7 mouse cellular contexts compared by ENCODE assay signal in genomic region chr7:113368746-113369619, GRCm38 (mm10). TPM values are rescaled to one million over a fixed set of nuclear protein-coding genes. Genes with fewer than 3 reads are reported as not detected.
DNase-seq lines count a peak whose midpoint lies in the region; ATAC-seq lines count a peak whose summit lies in the region.

Btbd10 (minus strand) TSS chr7:113369392.

- no peaks in the 10 kb centered on the region for H3K36me3 ChIP-seq in intestine, embryonic 15.5 days
- no peaks in the 10 kb centered on the region for H3K36me3 ChIP-seq in midbrain, embryonic 10.5 days

- WGBS in intestine, embryonic 15.5 days: under 1% methylated on average over 62 of the region's 64 CpGs
- WGBS in midbrain, embryonic 10.5 days: under 1% methylated on average over 64 of the region's 64 CpGs

- peak; percentile 99 for DNase-seq in adrenal gland, adult 2 months
- peak; percentile 98 for DNase-seq in embryo, embryonic 11.5 days (ENCODE audit: low read depth, low spot score)
- peak; percentile 94 to 97 for DNase-seq in gastrocnemius, postnatal 36 days
- DNase-seq in left cerebral cortex, postnatal 25 days (ENCODE audit: low spot score in 2 of 2): peak; percentile 97 to 98
- peak; percentile 97 for DNase-seq in midbrain, embryonic 10.5 days (ENCODE audit: low spot score)
- DNase-seq in right cerebral cortex, postnatal 4 days: peak; percentile 94

- peak within 1 kb of the TSS; percentile 82 for H3K27ac ChIP-seq in intestine, embryonic 15.5 days
- H3K27ac ChIP-seq in midbrain, embryonic 10.5 days (replicated peaks): peak within 1 kb of the TSS; percentile 94

- no peaks in the 10 kb centered on the region for H3K27me3 ChIP-seq in intestine, embryonic 15.5 days (replicated peaks)
- peaks cover 15% of the 10 kb centered on the region for H3K27me3 ChIP-seq in midbrain, embryonic 10.5 days (ENCODE audit: low read depth, poor library complexity, severe bottlenecking)

- peak within 1 kb of the TSS; percentile 90 for H3K4me2 ChIP-seq in intestine, embryonic 15.5 days (replicated peaks)

- 0 out of 2 replicates have a peak, but pooled peaks cover 2% of the 10 kb centered on the region for H3K4me1 ChIP-seq in intestine, embryonic 15.5 days (replicated peaks)
- H3K4me1 ChIP-seq in midbrain, embryonic 10.5 days: peaks cover 30% of the 10 kb centered on the region

- no peaks in the 10 kb centered on the region for H3K9me3 ChIP-seq in intestine, embryonic 15.5 days
- H3K9me3 ChIP-seq in midbrain, embryonic 10.5 days (replicated peaks): no peaks in the 10 kb centered on the region

- peak; percentile 99 for ATAC-seq in intestine, embryonic 15.5 days

- intact Hi-C loops in gastrocnemius, postnatal 36 days (cut with DNase I): no loop called here
- intact Hi-C loops in left cerebral cortex, postnatal 25 days (cut with DNase I): loop anchor here (5.0 kb wide), 1 partner anchor 148 kb away; no protein-coding TSS in a partner anchor

- H3K9ac ChIP-seq in intestine, embryonic 15.5 days: peak within 1 kb of the TSS; percentile 75

- H3K4me3 ChIP-seq in intestine, embryonic 15.5 days (replicated peaks): peak within 1 kb of the TSS; percentile 92
- peak within 1 kb of the TSS; percentile 81 for H3K4me3 ChIP-seq in midbrain, embryonic 10.5 days

RNA-seq across cellular contexts. Expression of gene Btbd10, which starts in this region (rescaled TPM):
- total RNA-seq in adrenal gland, adult 2 months (2021): 10 to 100 TPM; 13.3 to 15.4 TPM
- polyA plus RNA-seq in adrenal gland, adult 2 months (2012; rRNA removed): 24.5 and 27.8 TPM in 2 replicates
- 1 to 10 TPM; 4.9 to 6.3 TPM for total RNA-seq in gastrocnemius, postnatal 36 days (2021)
- polyA plus RNA-seq in intestine, embryonic 15.5 days (2015; fragmentation: Nextera tagmentation; extraction: Ambion mirVana): 15.7 and 17.0 TPM in 2 replicates
- total RNA-seq in left cerebral cortex, postnatal 25 days (2021): 100 to 1,000 TPM in 1 of 2 experiments, 10 to 100 TPM in 1; 87.5 to 102 TPM
- 25.5 and 32.0 TPM in 2 replicates for polyA plus RNA-seq in midbrain, embryonic 10.5 days (2016; fragmentation: Nextera tagmentation; extraction: Ambion mirVana)

Comparison
In these comparisons a context has a peak if more than half of its experiments do, and no peak if none do; other contexts are left out.
1. Peak in every context shown above with its lines: DNase-seq, ATAC-seq, H3K4me3 ChIP-seq and H3K27ac ChIP-seq.
2. RNA of gene Btbd10 (total RNA-seq): 87.5 to 102 TPM in left cerebral cortex, postnatal 25 days; 13.3 to 15.4 TPM in adrenal gland, adult 2 months and 4.9 to 6.3 TPM in gastrocnemius, postnatal 36 days; every median in the first group is over 4 times any median in the second.